In genomic region chr16:31449973-31450372, GRCm38 (mm10) we compare ENCODE assay signal across 23 mouse cellular contexts. TPM values are rescaled to one million over a fixed set of nuclear protein-coding genes. Genes with fewer than 3 reads are reported as not detected.
DNase-seq lines count a peak whose midpoint lies in the region; ATAC-seq and TF ChIP-seq lines count a peak whose summit lies in the region.
"Had no signal": no experiment of that assay in that cellular context is flagged by ENCODE, and none has a peak within 500 bp of the region (broad histone marks: within the 10 kb centered on the region; RNA-seq: fewer than 3 reads in every experiment).

No protein-coding gene starts in this region.

- intact Hi-C loops in left cerebral cortex, postnatal 4 days (cut with DNase I): no loop called here
- intact Hi-C loops in left cerebral cortex, postnatal 36 days (cut with DNase I): loop anchor here (10.0 kb wide), 1 partner anchor 465 kb away; no protein-coding TSS in a partner anchor

- H3K9me3 ChIP-seq in hindbrain, embryonic 10.5 days: no peaks in the 10 kb centered on the region
- no peaks in the 10 kb centered on the region for H3K9me3 ChIP-seq in hindbrain, embryonic 14.5 days (ENCODE audit: control insufficient read depth, low read length)
- no peaks in the 10 kb centered on the region for H3K9me3 ChIP-seq in hindbrain, postnatal 0 days (ENCODE audit: low read length)
- no peaks in the 10 kb centered on the region for H3K9me3 ChIP-seq in intestine, postnatal 0 days (ENCODE audit: control insufficient read depth)
- H3K9me3 ChIP-seq: forebrain, embryonic 10.5 days; forebrain, embryonic 13.5 days; heart, embryonic 10.5 days; heart, embryonic 13.5 days had no signal

- WGBS in hindbrain, embryonic 10.5 days: 82% methylated on average over 4 of the region's 4 CpGs
- WGBS in hindbrain, embryonic 14.5 days: 78% methylated on average over 4 of the region's 4 CpGs
- 63% methylated on average over 4 of the region's 4 CpGs for WGBS in hindbrain, postnatal 0 days
- WGBS in intestine, postnatal 0 days: 91% methylated on average over 4 of the region's 4 CpGs

- no peak overlapping the region for H3K9ac ChIP-seq in hindbrain, embryonic 14.5 days
- H3K9ac ChIP-seq in hindbrain, postnatal 0 days (replicated peaks; ENCODE audit: low read length): no peak overlapping the region
- H3K9ac ChIP-seq in intestine, postnatal 0 days (ENCODE audit: low read depth, low read length): no peak overlapping the region
- H3K9ac ChIP-seq: forebrain, embryonic 13.5 days; heart, embryonic 13.5 days had no signal

- peaks cover 5% of the 10 kb centered on the region; the same call in 1 of the 2 replicates for H3K36me3 ChIP-seq in hindbrain, embryonic 10.5 days
- H3K36me3 ChIP-seq in hindbrain, embryonic 14.5 days (replicated peaks; ENCODE audit: control insufficient read depth, insufficient read depth): peaks cover 70% of the 10 kb centered on the region
- peaks cover 22% of the 10 kb centered on the region; the same call in 1 of the 2 replicates for H3K36me3 ChIP-seq in hindbrain, postnatal 0 days (ENCODE audit: insufficient read depth, low read length)
- peaks cover 49% of the 10 kb centered on the region for H3K36me3 ChIP-seq in intestine, postnatal 0 days (ENCODE audit: control insufficient read depth, insufficient read depth)
- H3K36me3 ChIP-seq: heart, embryonic 10.5 days; heart, embryonic 13.5 days had no signal

- ATAC-seq in hindbrain, embryonic 14.5 days (ENCODE audit: low FRiP score): no peak
- ATAC-seq in hindbrain, postnatal 0 days: peak; percentile 73
- no peak for ATAC-seq in intestine, postnatal 0 days
- ATAC-seq: activated CD4-positive, CD25-positive, alpha-beta regulatory T cell, adult 4 months; CD4-positive, CD25-positive, alpha-beta regulatory T cell, adult 4 months; forebrain, embryonic 13.5 days; forebrain, embryonic 16.5 days had no signal

- peaks cover 31% of the 10 kb centered on the region for H3K4me1 ChIP-seq in hindbrain, embryonic 10.5 days (replicated peaks)
- H3K4me1 ChIP-seq in hindbrain, embryonic 14.5 days (replicated peaks; ENCODE audit: control insufficient read depth, insufficient read depth, low read length): no peaks in the 10 kb centered on the region
- H3K4me1 ChIP-seq in hindbrain, postnatal 0 days (ENCODE audit: insufficient read depth, low read length): no peaks in the 10 kb centered on the region
- peaks cover 14% of the 10 kb centered on the region for H3K4me1 ChIP-seq in intestine, postnatal 0 days (replicated peaks; ENCODE audit: control insufficient read depth, insufficient read depth, low read length)

- H3K27ac ChIP-seq in hindbrain, embryonic 10.5 days: 0 out of 2 replicates have a peak overlapping the region, but pooled peaks have one; percentile 1
- no peak overlapping the region for H3K27ac ChIP-seq in hindbrain, embryonic 14.5 days
- H3K27ac ChIP-seq in hindbrain, postnatal 0 days: peak overlapping the region; percentile 11; the same call in 1 of the 2 replicates
- H3K27ac ChIP-seq in intestine, postnatal 0 days (ENCODE audit: low read depth, low read length): no peak overlapping the region
- H3K27ac ChIP-seq: forebrain, embryonic 13.5 days; heart, adult 2 months; heart, embryonic 10.5 days; heart, embryonic 13.5 days had no signal

- no peak overlapping the region for H3K4me2 ChIP-seq in hindbrain, embryonic 14.5 days (replicated peaks)
- no peak overlapping the region for H3K4me2 ChIP-seq in hindbrain, postnatal 0 days (ENCODE audit: low read depth, low read length)
- no peak overlapping the region for H3K4me2 ChIP-seq in intestine, postnatal 0 days (replicated peaks; ENCODE audit: low read depth)
- H3K4me2 ChIP-seq: forebrain, embryonic 13.5 days; heart, embryonic 13.5 days had no signal

- no peak for DNase-seq in hindbrain, embryonic 10.5 days (ENCODE audit: low spot score)
- DNase-seq in hindbrain, embryonic 14.5 days (ENCODE audit: low spot score): no peak
- DNase-seq in left cerebral cortex, postnatal 4 days: peak; percentile 44
- no peak for DNase-seq in left cerebral cortex, postnatal 36 days (ENCODE audit: low spot score in 2 of 2)
- DNase-seq in Muller cell, postnatal 12 days (ENCODE audit: inconsistent ontology term): peak; percentile 43
- DNase-seq in hindbrain, postnatal 0 days (ENCODE audit: low spot score): peak; percentile 45
- DNase-seq: adrenal gland, adult 8-10 months; adrenal gland, postnatal 25 days; cerebellum, adult 18-20 months; gastrocnemius, postnatal 10 days; gastrocnemius, postnatal 36 days; heart, adult 2 months; heart, postnatal 14 days; heart, postnatal 4 days; kidney, adult 11 months had no signal

- TF ChIP-seq CTCF in hindbrain, postnatal 0 days (IDR thresholded peaks at IDR 0.05; ENCODE audit: low read depth): no peak
- TF ChIP-seq CTCF in intestine, postnatal 0 days (IDR thresholded peaks at IDR 0.05; ENCODE audit: low read depth): no peak

- no peak overlapping the region for H3K4me3 ChIP-seq in hindbrain, embryonic 10.5 days
- H3K4me3 ChIP-seq in hindbrain, embryonic 14.5 days (replicated peaks; ENCODE audit: low read length): no peak overlapping the region
- H3K4me3 ChIP-seq in hindbrain, postnatal 0 days (ENCODE audit: low read length): no peak overlapping the region
- H3K4me3 ChIP-seq in intestine, postnatal 0 days (ENCODE audit: low read depth, low read length): no peak overlapping the region
- H3K4me3 ChIP-seq: forebrain, embryonic 10.5 days; forebrain, embryonic 13.5 days; heart, adult 2 months; heart, embryonic 10.5 days; heart, embryonic 13.5 days had no signal

- H3K27me3 ChIP-seq in hindbrain, embryonic 10.5 days (ENCODE audit: insufficient read depth, poor library complexity, severe bottlenecking): no peaks in the 10 kb centered on the region
- no peaks in the 10 kb centered on the region for H3K27me3 ChIP-seq in hindbrain, embryonic 14.5 days (ENCODE audit: control insufficient read depth, insufficient read depth, low read length)
- H3K27me3 ChIP-seq in hindbrain, postnatal 0 days (ENCODE audit: insufficient read depth, low read length): no peaks in the 10 kb centered on the region
- H3K27me3 ChIP-seq in intestine, postnatal 0 days (replicated peaks; ENCODE audit: control insufficient read depth, insufficient read depth, low read length): no peaks in the 10 kb centered on the region
- H3K27me3 ChIP-seq: forebrain, embryonic 13.5 days; heart, embryonic 13.5 days had no signal

RNA-seq across cellular contexts. Expression of gene Bdh1, which starts 27.9 kb away (rescaled TPM):
- 14.0 and 28.8 TPM in 2 replicates for polyA plus RNA-seq in hindbrain, embryonic 10.5 days (2016; fragmentation: Nextera tagmentation; extraction: Ambion mirVana)
- 92.7 and 118 TPM in 2 replicates for polyA plus RNA-seq in hindbrain, embryonic 14.5 days (2014; fragmentation: Nextera tagmentation; extraction: Ambion mirVana)
- total RNA-seq in left cerebral cortex, postnatal 4 days (2021): 100 to 1,000 TPM; 259 to 272 TPM
- total RNA-seq in left cerebral cortex, postnatal 36 days (2021): 100 to 1,000 TPM in 1 of 2 experiments, 10 to 100 TPM in 1; 87.0 to 130 TPM
- 102 and 108 TPM in 2 replicates for total RNA-seq in hindbrain, postnatal 0 days (2014; rRNA removed)
- polyA plus RNA-seq in hindbrain, postnatal 0 days (2015; fragmentation: Nextera tagmentation; extraction: Ambion mirVana): 134 and 137 TPM in 2 replicates
- polyA plus RNA-seq in intestine, postnatal 0 days (2015; fragmentation: Nextera tagmentation; extraction: Ambion mirVana): 327 and 338 TPM in 2 replicates

Comparison
In these comparisons a context has a peak if more than half of its experiments do, and no peak if none do; other contexts are left out.
1. DNase-seq: peak in left cerebral cortex, postnatal 4 days (single experiment), Muller cell, postnatal 12 days (single experiment) and hindbrain, postnatal 0 days (single experiment); none in hindbrain, embryonic 10.5 days (single experiment), hindbrain, embryonic 14.5 days (single experiment) and left cerebral cortex, postnatal 36 days (0 of 2).
2. H3K27ac ChIP-seq: peak in hindbrain, embryonic 10.5 days (single experiment) and hindbrain, postnatal 0 days (single experiment); none in hindbrain, embryonic 14.5 days (single experiment) and intestine, postnatal 0 days (single experiment).